Mouse (Mus musculus) megakaryocyte, embryonic 14.5 days (primary cell): Measurements from ENCODE around the gene Tbxas1. TPM values are rescaled to one million over a fixed set of nuclear protein-coding genes. Genes with fewer than 3 reads are reported as not detected.
A peak's percentile ranks its signal among the peaks of the same experiment; 100 is the strongest.

ENCODE experiments used
- H3K27me3 ChIP-seq: replicated peaks from 2 replicates; pipeline ENCODE3; 2012; ENCODE audit warnings: inconsistent platforms
- H3K36me3 ChIP-seq: replicated peaks from 2 replicates; pipeline ENCODE3; 2012; ENCODE audit warnings: low read length, inconsistent platforms, mixed read lengths
- H3K4me1 ChIP-seq: 2 replicates; pipeline ENCODE4 v1.6.1; 2012; ENCODE audit warnings: inconsistent platforms
- H3K4me3 ChIP-seq: replicated peaks from 2 replicates; pipeline ENCODE3; 2012; ENCODE audit warnings: moderate library complexity, mild to moderate bottlenecking, inconsistent platforms
- H3K9me3 ChIP-seq: 2 replicates; pipeline ENCODE4 v1.6.1; 2012; ENCODE audit warnings: inconsistent platforms
- FLI1 ChIP-seq: IDR thresholded peaks from 2 replicates; pipeline ENCODE4 v1.6.1; 2012; ENCODE audit warnings: low read length, inconsistent platforms, mixed read lengths
- GATA1 ChIP-seq: IDR thresholded peaks from 3 replicates; pipeline ENCODE4 v1.6.1; 2012; ENCODE audit warnings: mixed read lengths, low read length, inconsistent platforms, borderline replicate concordance
- polyA plus RNA-seq: library from polyadenylated mRNA; stranded (reverse); fragments of >175 nt; gene quantifications from 2 replicates; pipeline ENCODE4 v1.2.3, GENCODE M21; 2012; ENCODE audit warnings: low replicate concordance; ENCODE audit not compliant: insufficient read depth

Tbxas1 gene
- polyA plus RNA-seq, 1 experiment, result 265 TPM

DNA sequence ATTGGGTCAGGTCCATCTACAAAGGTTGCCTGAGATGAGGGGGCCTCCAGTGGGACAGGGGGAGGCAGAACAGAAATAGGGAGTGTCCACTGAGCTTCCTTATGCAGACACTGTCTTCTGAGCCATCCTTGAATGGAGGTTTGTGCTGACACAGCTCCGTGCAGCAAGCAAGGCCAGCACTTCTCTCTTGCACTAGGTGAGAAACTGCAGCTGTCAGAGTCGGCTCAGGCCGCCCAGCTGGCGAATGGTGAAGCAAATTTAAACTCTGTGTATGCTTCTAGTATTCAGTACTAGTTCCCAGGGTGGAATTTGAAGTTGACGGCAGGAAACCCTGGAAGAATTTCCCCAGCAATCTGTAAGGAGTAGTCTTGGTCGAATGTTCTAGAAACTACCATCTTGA lies 175.6 kb downstream of the Tbxas1 start:
- Histone ChIP-seq H3K4me1 (peaks cover 82% of the 10 kb centered on the region), H3K27me3 (no peaks in the 10 kb centered on the region), H3K4me3 (no peak overlapping the region), H3K9me3 (no peaks in the 10 kb centered on the region), H3K36me3 (peaks cover 100% of the 10 kb centered on the region)
- TF ChIP-seq GATA1, result no peak
- TF ChIP-seq FLI1, result no peak

DNA sequence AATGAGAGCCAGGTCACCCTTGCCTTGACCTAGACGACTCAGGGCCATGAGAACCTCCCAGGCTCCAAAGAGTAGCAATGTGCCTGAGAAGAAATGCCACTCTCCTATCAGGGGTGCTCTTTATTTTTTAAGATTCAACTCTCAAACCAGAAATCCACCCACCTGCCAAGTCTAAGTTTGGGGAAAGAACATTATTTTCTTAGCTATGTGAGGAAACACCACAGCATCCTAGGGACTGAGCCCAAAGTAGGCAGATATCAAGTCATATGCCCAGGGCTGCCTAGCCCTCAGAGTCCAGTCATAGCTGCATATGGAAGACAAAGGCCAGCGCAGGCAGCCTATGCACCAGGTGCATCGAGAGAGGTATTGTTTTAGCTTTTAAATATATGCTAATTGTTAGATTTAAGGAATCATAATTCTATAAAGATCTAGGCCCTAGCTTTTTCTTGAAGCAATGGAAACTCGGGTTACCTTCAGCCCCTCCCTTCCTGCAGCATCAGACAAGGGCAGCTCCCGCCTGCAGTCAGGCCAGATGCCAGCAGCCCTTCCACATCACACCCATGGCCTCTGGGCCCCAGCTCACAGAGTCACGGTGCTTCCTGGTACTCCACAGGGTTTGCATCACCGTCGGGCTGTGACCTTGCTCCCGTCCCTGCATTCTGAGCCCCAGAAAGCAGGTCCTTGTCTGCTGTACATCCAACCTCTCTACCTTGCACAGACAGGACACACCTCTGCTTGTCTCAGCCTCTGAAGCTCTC lies 176.8 kb downstream of the Tbxas1 start:
- Histone ChIP-seq H3K4me3 (no peak overlapping the region), H3K9me3 (no peaks in the 10 kb centered on the region), H3K36me3 (peaks cover 97% of the 10 kb centered on the region), H3K4me1 (peaks cover 86% of the 10 kb centered on the region), H3K27me3 (no peaks in the 10 kb centered on the region)
- TF ChIP-seq FLI1, result no peak
- no peak for TF ChIP-seq GATA1

DNA sequence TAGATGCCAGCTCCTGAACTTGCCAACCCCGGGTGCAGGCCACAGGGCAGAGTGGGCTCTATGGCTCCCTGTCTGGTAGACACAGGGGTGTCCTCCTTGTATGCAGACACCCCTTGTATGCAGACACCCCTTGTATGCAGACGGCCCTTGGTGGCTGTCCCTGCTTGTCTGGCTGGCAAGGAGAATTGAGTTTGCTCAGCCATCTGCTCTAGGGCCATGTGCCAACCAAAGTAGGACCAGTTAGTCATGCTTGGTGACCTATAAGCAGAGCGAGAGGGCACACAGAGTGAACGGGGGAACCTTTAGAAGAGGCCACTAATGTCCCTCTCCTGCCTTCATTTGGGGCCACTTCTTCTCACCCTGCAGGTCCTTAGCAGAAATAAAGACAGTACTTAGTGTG lies 177.4 kb downstream of the Tbxas1 start:
- TF ChIP-seq FLI1, result no peak
- no peak for TF ChIP-seq GATA1
- H3K9me3 ChIP-seq, result no peaks in the 10 kb centered on the region
- H3K27me3 ChIP-seq, result no peaks in the 10 kb centered on the region
- H3K36me3 ChIP-seq, result peaks cover 97% of the 10 kb centered on the region
- H3K4me3 ChIP-seq, result no peak overlapping the region
- peaks cover 92% of the 10 kb centered on the region for H3K4me1 ChIP-seq

DNA sequence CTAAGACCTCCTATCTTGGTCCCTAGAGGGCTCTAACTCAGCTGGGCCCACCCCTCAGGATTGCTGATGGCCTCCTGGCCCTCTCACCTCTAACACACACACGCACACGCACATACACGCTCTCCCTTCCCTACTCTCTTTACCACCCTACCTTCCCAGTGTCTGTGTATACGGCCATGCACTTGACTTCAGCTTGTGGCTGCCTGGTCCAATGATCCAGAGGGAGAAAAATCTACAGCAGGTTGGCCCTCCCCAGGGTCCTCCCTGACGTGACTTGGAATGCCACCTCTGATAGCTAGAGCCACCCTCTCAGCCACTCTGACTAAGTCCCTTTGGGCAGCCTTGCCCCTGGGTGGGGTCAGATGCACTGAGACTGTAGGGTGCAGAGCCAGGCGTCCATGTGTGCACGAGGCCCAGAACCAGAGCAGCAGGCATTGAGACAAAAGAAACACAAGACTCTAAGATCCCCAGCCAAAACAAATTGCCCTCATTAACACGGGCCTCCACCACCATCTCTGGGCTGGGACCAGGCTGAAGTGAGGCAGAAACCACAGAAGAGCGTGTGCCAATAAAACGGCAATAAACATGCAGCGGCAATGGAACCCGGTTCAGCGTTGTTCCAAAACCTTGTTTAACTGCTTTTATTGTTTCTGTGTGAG lies 179.1 kb downstream of the Tbxas1 start:
- peaks cover 96% of the 10 kb centered on the region for H3K36me3 ChIP-seq
- H3K4me3 ChIP-seq, result peak overlapping the region; percentile 42
- peaks cover 97% of the 10 kb centered on the region for H3K4me1 ChIP-seq
- no peaks in the 10 kb centered on the region for H3K27me3 ChIP-seq
- TF ChIP-seq FLI1 (no peak), GATA1 (no peak)
- H3K9me3 ChIP-seq, result no peaks in the 10 kb centered on the region

DNA sequence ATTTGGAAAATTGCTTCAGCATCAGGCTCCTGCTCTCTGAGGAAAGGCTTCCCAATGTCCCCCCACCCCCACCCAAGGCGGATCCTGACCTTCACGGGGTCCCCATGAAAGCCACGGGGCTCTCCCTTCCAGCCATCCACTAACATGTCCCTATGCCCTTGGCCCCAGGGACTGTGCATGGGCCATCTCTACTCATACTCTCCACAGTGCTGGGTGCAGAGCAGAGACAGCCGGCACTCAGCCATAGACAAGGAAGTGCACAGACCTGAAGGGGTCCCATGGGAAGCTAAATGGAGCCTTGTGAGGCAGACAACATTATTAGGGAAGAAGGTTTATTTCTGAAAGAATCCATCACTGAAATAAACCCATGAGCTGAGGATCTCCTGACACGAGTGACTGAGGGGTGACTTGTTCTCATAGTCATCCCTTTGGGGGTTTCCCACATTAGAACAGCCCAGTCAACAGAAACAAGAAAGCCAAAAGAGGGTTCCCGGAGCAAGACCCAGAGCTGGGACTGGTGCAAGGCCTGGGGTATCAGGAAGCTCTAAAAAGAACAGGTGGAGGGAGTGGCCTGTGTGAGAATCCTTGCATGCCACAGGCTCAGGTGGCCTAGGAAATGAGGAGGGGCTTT lies 179.8 kb downstream of the Tbxas1 start:
- no peak for TF ChIP-seq GATA1
- no peak for TF ChIP-seq FLI1
- Histone ChIP-seq H3K27me3 (no peaks in the 10 kb centered on the region), H3K4me1 (peaks cover 97% of the 10 kb centered on the region), H3K9me3 (no peaks in the 10 kb centered on the region), H3K36me3 (peaks cover 96% of the 10 kb centered on the region), H3K4me3 (no peak overlapping the region)

DNA sequence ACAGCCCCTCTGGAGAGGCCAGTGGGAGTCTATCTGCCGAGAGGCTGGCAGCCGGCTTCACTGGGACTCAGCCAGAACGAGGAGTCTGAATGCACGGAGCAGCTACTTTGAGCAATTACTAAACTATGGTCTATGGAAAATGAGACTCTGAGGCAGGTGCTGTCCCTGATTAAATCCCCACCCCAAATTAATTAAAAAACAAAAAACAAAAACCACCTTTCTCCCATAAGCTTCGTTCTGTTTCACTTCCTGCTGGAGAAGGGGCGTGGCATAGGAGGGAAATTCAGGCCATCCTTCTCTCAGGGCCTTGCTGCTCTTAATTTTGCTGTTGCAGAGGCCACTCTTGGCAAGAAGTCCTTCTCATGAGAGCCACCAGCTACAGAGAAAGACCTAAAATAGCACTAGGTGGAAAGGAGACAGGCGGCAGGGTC lies 180.6 kb downstream of the Tbxas1 start:
- Histone ChIP-seq H3K4me3 (no peak overlapping the region), H3K4me1 (peaks cover 98% of the 10 kb centered on the region), H3K36me3 (peaks cover 96% of the 10 kb centered on the region), H3K9me3 (no peaks in the 10 kb centered on the region), H3K27me3 (no peaks in the 10 kb centered on the region)
- TF ChIP-seq GATA1 (no peak), FLI1 (no peak)

DNA sequence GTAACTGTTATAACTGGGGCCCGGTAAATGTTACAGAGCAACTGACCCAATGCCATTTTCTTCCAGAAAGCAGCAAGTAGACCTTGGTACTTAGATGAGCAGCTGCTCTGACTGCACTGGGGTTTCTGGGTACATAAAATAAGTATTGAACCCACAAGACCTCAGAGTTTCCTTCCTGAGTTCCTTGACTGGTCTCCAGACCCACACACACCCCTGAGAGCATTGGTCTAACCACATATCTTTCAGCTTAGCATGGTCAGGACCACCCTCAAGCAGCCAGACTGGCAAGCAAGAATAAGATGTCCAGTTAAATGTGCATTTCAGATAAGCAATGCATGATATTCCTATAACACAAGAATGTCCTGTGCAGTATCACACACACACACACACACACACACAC lies 182.0 kb downstream of the Tbxas1 start:
- Histone ChIP-seq H3K4me3 (no peak overlapping the region), H3K27me3 (no peaks in the 10 kb centered on the region), H3K9me3 (no peaks in the 10 kb centered on the region), H3K4me1 (peaks cover 97% of the 10 kb centered on the region), H3K36me3 (peaks cover 96% of the 10 kb centered on the region)
- no peak for TF ChIP-seq FLI1
- no peak for TF ChIP-seq GATA1

DNA sequence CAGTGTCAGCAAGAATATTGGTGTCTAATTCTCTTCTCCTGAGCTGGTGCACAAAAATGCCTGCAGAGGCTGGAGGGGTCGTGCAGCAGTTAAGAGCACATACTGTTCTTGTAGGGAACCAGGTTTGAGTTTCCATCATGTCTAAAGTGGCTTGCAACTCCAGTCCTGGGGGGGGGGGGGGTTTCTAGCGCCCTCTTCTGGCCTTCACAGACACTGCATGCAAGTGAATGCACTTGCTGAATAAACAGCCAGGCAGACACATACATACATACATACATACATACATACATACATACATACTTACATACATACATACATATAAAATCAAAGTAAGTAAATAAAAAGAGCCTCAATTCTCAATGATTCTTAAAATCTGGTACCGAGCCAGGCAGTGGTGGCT lies 183.2 kb downstream of the Tbxas1 start:
- TF ChIP-seq FLI1, result no peak
- Histone ChIP-seq H3K4me1 (peaks cover 97% of the 10 kb centered on the region), H3K9me3 (no peaks in the 10 kb centered on the region), H3K27me3 (no peaks in the 10 kb centered on the region), H3K4me3 (no peak overlapping the region), H3K36me3 (peaks cover 96% of the 10 kb centered on the region)

DNA sequence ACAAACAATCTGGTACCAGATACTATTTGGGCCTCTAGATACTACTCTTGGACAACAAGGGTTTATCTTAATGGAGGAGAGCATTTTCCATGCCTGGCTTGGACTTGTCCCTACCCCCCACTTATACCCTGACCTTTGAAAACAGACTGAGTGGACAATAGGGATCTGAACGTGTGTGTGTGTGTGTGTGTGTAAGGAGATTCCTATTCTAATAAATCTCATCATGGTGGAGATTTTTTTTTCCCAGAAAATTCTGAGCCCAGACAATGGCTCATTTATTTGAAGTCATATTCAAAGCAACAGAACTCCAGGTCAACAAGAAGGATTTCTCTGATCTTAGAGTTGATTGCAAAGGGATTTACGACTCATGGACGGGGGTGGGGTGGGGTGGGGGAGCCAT lies 183.7 kb downstream of the Tbxas1 start:
- H3K4me1 ChIP-seq, result peaks cover 97% of the 10 kb centered on the region

More for the DNA sequence above, 183.7 kb downstream of the Tbxas1 start:
- no peaks in the 10 kb centered on the region for H3K9me3 ChIP-seq
- TF ChIP-seq FLI1, result no peak
- no peak for TF ChIP-seq GATA1
- no peaks in the 10 kb centered on the region for H3K27me3 ChIP-seq
- H3K4me3 ChIP-seq, result no peak overlapping the region
- peaks cover 96% of the 10 kb centered on the region for H3K36me3 ChIP-seq
